Mouse (Mus musculus): ENCODE measurements at regions not wholly inside any gene's neighbourhood (a gene's known extent, or its start where the extent isn't known, plus 50 kb on each side); places are given as distances from the start of the nearest gene placed in this dataset.

GRCm38 (mm10) chr12:35338191-35338954, 196.5 kb downstream of the Ahr start:
- TF ChIP-seq GATA4 (IDR thresholded peaks at IDR 0.05; ENCODE audit: insufficient replicate concordance, low read length), result no peak

- TF ChIP-seq GATA4 (IDR thresholded peaks at IDR 0.05; ENCODE audit: insufficient replicate concordance, low read length), result no peak
Measured at GRCm38 (mm10) chr12:35336314-35336713, 198.5 kb downstream of the Ahr start.

GRCm38 (mm10) chr12:35334344-35335075, 200.3 kb downstream of the Ahr start:
- TF ChIP-seq GATA4 (IDR thresholded peaks at IDR 0.05; ENCODE audit: insufficient replicate concordance, low read length), result no peak

- no peak for TF ChIP-seq GATA4 (IDR thresholded peaks at IDR 0.05; ENCODE audit: insufficient replicate concordance, low read length)
Measured at GRCm38 (mm10) chr12:35331303-35331702, 203.5 kb downstream of the Ahr start.

GRCm38 (mm10) chr12:35329699-35330098, 205.1 kb downstream of the Ahr start:
- TF ChIP-seq GATA4 (IDR thresholded peaks at IDR 0.05; ENCODE audit: insufficient replicate concordance, low read length), result no peak

GRCm38 (mm10) chr12:35319571-35319970, 215.3 kb downstream of the Ahr start:
- TF ChIP-seq GATA4 (IDR thresholded peaks at IDR 0.05; ENCODE audit: insufficient replicate concordance, low read length), result no peak

- no peak for TF ChIP-seq GATA4 (IDR thresholded peaks at IDR 0.05; ENCODE audit: insufficient replicate concordance, low read length)
Measured at GRCm38 (mm10) chr12:35317046-35317445, 217.8 kb downstream of the Ahr start.

- no peak for TF ChIP-seq GATA4 (IDR thresholded peaks at IDR 0.05; ENCODE audit: insufficient replicate concordance, low read length)
Measured at GRCm38 (mm10) chr12:35314035-35314434, 220.8 kb downstream of the Ahr start.

- TF ChIP-seq GATA4 (IDR thresholded peaks at IDR 0.05; ENCODE audit: insufficient replicate concordance, low read length), result no peak
Measured at GRCm38 (mm10) chr12:35313191-35313925, 221.5 kb downstream of the Ahr start.

- peak; percentile 95 for TF ChIP-seq GATA4 (IDR thresholded peaks at IDR 0.05; ENCODE audit: insufficient replicate concordance, low read length)
Measured at GRCm38 (mm10) chr12:35308537-35308936, 226.3 kb downstream of the Ahr start.

GRCm38 (mm10) chr12:35303764-35304717, 230.8 kb downstream of the Ahr start:
- no peak for TF ChIP-seq GATA4 (IDR thresholded peaks at IDR 0.05; ENCODE audit: insufficient replicate concordance, low read length)

- TF ChIP-seq GATA4 (IDR thresholded peaks at IDR 0.05; ENCODE audit: insufficient replicate concordance, low read length), result no peak
Measured at GRCm38 (mm10) chr12:35303188-35303587, 231.7 kb downstream of the Ahr start.

GRCm38 (mm10) chr12:35294668-35295067, 240.2 kb downstream of the Ahr start:
- TF ChIP-seq GATA4 (IDR thresholded peaks at IDR 0.05; ENCODE audit: insufficient replicate concordance, low read length), result no peak

- TF ChIP-seq GATA4 (IDR thresholded peaks at IDR 0.05; ENCODE audit: insufficient replicate concordance, low read length), result no peak
Measured at GRCm38 (mm10) chr12:35293566-35293965, 241.3 kb downstream of the Ahr start.

GRCm38 (mm10) chr12:35291941-35292341, 242.9 kb downstream of the Ahr start:
- no peak for TF ChIP-seq GATA4 (IDR thresholded peaks at IDR 0.05; ENCODE audit: insufficient replicate concordance, low read length)

All from liver, adult (tissue).